Mouse (Mus musculus): Measurements from ENCODE around the gene Mylk2.

Gene Mylk2

GRCm38 (mm10) chr2:152914310-152915120 is 3.4 kb downstream of the Mylk2 start:
- peak; percentile 43 to 56 for DNase-seq

- no peak for DNase-seq
Measured at GRCm38 (mm10) chr2:152915453-152915852, 4.3 kb downstream of the Mylk2 start.

GRCm38 (mm10) chr2:152916111-152916510 is 5.0 kb downstream of the Mylk2 start:
- no peak for DNase-seq

- DNase-seq: no peak
Measured at GRCm38 (mm10) chr2:152917671-152918070, 6.5 kb downstream of the Mylk2 start.

- DNase-seq: no peak
Measured at GRCm38 (mm10) chr2:152922376-152922775, 11.2 kb downstream of the Mylk2 start.

GRCm38 (mm10) chr2:152923621-152924020 is 12.5 kb downstream of the Mylk2 start:
- no peak for DNase-seq

GRCm38 (mm10) chr2:152924128-152924527 is 13.0 kb downstream of the Mylk2 start:
- DNase-seq: no peak

GRCm38 (mm10) chr2:152924543-152924942 is 13.4 kb downstream of the Mylk2 start:
- DNase-seq: no peak

- DNase-seq: no peak
Measured at GRCm38 (mm10) chr2:152925189-152925872, 14.2 kb downstream of the Mylk2 start.

GRCm38 (mm10) chr2:152926896-152927295 is 15.7 kb downstream of the Mylk2 start:
- DNase-seq: no peak

- no peak for DNase-seq
Measured at GRCm38 (mm10) chr2:152927371-152927770, 16.2 kb downstream of the Mylk2 start.

- no peak for DNase-seq
Measured at GRCm38 (mm10) chr2:152928219-152928987, 17.3 kb downstream of the Mylk2 start.

- no peak for DNase-seq
Measured at GRCm38 (mm10) chr2:152928988-152929370, 17.8 kb downstream of the Mylk2 start.

- no peak for DNase-seq
Measured at GRCm38 (mm10) chr2:152930276-152930675, 19.1 kb downstream of the Mylk2 start.

GRCm38 (mm10) chr2:152931456-152932160 is 20.5 kb downstream of the Mylk2 start:
- no peak for DNase-seq

- DNase-seq: no peak
Measured at GRCm38 (mm10) chr2:152933048-152933447, 21.9 kb downstream of the Mylk2 start, which contains the start of gene Foxs1. Foxs1 (minus strand) TSS chr2:152933208.

GRCm38 (mm10) chr2:152933614-152934013 is 22.5 kb downstream of the Mylk2 start:
- no peak for DNase-seq

- DNase-seq: no peak
Measured at GRCm38 (mm10) chr2:152939846-152940245, 28.7 kb downstream of the Mylk2 start.

GRCm38 (mm10) chr2:152941106-152941505 is 30.0 kb downstream of the Mylk2 start:
- DNase-seq: no peak

- DNase-seq: no peak
Measured at GRCm38 (mm10) chr2:152941776-152942175, 30.6 kb downstream of the Mylk2 start.

- no peak for DNase-seq
Measured at GRCm38 (mm10) chr2:152942898-152943515, 31.9 kb downstream of the Mylk2 start.

- no peak for DNase-seq
Measured at GRCm38 (mm10) chr2:152943568-152943967, 32.4 kb downstream of the Mylk2 start.

Measured in thymus, adult 18-20 months (tissue).